Mouse (Mus musculus) forelimb bud, embryonic 11.5 days (tissue): Measurements from ENCODE around the gene Gm20661.

Experiments used
- DNase-seq: peaks from one replicate; pipeline ENCODE4 v3.0.0-alpha.2; 2012; ENCODE audit warnings: low read depth, low spot score

Gene Gm20661

GRCm38 (mm10) chr9:107982681-107983346 is at the start of gene Gm20661:
Gm20661 (plus strand) TSS chr9:107983058.
- DNase-seq = peak; percentile 92

DNA sequence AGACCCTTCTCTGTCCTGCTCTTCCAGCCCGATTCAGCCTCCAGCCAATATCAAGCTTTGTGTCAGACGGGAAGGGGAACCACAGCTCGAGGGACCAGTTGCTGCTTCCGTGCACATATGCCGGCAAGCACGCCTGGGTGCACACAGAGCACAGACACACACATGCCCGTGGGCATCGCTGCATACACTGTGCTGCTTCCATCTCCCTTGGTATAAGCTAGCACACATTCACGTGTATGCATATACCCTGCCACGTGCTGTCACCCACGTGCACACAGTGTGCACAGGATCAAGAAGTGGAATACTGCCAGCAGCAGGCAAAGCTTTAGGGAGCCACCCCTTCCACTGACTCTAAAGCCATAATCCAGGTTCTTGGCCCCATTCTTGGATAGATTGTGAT is 48.7 kb upstream of the Gm20661 start:
- no peak for DNase-seq

GRCm38 (mm10) chr9:107935374-107935773 is 47.5 kb upstream of the Gm20661 start, which contains the start of gene Camkv:
Camkv (plus strand) TSS chr9:107935674.
- DNase-seq = no peak

GRCm38 (mm10) chr9:107935790-107936214 is 47.1 kb upstream of the Gm20661 start:
- DNase-seq = peak; percentile 30

- peak; percentile 24 for DNase-seq
Observed at GRCm38 (mm10) chr9:107936215-107936822, 46.5 kb upstream of the Gm20661 start.

GRCm38 (mm10) chr9:107936831-107937230 is 46.0 kb upstream of the Gm20661 start:
- DNase-seq = no peak

DNA sequence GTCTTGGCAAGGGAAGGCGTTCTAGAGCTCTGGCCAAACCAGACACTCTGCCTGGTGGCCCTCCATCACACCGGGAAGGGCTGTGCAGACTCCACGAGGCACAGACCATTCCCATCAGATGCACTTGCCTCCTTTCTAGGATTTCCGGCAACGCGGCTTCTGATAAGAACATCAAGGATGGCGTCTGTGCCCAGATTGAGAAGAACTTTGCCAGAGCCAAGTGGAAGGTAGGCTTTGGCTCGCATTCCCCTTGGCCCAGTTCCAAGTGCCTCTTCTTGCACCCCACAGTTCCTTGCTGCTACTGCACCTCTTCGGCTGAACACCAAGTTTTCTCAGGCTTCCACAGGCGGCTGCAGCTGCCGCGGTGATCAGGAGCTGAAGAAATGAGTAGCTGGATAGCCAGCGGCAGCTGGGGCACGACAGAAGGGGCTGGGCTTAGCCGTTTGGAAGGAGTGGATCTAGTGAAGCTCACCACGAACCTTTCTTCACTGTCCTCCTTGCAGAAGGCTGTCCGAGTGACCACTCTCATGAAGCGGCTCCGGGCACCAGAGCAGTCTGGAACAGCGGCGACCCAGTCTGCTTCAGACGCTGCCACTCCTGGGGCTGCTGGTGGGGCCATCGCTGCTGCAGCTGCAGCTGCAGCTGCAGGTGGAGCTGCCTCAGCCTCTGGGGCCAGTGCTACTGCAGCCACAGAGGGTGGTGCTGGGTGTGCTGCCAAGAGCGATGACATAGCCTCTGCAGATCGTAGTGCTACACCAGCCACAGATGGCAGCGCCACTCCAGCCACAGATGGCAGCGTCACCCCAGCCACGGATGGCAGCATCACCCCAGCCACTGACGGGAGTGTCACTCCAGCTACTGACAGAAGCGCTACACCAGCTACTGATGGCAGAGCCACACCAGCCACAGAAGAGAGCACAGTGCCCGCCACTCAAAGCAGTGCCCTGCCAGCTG is 35.3 kb upstream of the Gm20661 start:
- DNase-seq = no peak

DNA sequence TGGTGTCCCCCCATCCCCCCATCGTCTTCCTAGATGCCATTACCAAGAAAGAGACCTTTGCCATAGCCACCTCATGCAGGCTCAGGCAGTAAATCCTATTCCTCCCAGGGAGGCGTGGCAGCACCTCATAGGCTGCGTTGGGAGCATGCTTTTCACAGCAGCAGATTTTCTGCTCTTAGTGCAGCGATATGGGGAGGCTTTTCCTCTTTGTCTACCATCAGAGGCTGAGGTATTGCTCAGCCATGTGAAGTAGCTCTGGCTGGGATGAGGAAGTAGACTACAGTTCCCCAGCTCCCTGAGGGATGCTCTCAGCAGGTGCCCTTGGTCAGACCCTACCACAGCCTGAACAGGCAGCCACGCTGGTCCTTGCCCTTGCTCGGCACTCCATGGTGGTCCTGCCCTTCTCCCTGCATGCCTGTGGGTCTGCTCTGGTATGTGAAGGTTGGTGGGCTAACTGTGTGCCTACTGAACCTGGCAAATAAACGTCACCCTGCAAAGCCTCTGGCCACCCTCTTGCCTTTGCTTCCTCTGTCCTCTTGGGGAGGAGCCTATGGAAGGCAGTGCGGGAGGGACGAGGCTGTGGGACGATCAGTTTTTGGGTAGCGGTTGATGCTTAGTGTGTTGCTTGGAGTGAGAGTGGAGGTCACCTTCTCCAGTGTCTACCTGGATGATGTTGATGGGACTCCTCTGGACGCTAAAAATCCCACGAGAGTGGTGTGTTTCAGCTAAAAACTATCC is 33.5 kb upstream of the Gm20661 start:
- DNase-seq = no peak

- DNase-seq = no peak
Observed at GRCm38 (mm10) chr9:107949922-107950235, 33.0 kb upstream of the Gm20661 start, which contains the start of gene Traip. Traip (plus strand) TSS chr9:107950136.

GRCm38 (mm10) chr9:107950460-107951355 is 32.1 kb upstream of the Gm20661 start:
- peak; percentile 89 for DNase-seq

DNA sequence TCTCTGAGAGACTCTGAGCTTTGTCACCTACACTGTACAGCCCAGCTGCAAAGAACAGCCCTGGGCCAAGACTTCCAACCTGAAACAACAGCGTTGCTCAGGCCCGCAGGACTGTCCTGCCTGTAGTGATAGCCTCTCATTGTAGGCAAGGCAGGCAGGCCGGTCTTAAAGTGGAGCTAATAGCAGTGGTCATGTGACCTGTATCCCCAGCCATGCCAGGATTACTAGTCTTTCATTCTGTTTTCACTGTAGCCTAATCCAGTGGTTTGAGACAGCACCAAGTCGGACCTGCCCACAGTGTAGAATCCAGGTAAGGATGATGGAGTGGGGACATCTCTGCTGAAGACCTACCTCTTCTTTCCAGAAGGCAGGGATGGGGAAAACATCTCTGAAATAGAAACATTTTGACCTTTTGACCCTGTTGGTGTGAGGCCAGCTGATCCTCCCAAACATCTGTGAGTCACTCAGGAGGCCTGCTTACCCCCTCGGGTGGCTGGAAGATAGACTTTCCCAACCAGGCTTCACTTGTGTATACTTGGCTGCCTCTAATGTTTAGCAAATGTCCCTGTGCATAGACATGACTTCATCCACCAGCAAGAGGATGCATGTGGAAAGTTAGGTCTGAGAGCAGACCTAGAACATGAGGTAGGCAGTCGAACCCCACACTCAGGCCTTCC is 27.1 kb upstream of the Gm20661 start:
- DNase-seq = no peak

DNA sequence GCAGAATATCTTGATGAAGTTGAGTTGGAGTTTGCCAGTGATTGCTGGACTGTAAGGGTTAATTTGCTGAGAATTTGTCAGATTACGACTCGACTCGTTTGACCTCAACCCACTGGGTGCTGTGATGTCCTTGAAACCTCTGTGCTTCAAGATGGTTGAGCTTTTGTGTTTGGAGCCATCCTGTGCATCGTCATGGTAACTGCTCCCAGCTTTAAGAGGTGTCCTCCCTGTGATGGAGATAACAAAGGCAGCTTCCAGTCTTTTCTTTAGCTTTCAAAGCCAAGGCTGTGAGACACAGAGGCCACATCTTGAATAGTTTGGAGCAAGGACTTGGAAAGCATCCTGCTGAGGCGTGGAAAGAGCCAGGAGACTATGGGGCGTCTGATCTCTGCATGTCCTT is 25.7 kb upstream of the Gm20661 start:
- no peak for DNase-seq

- no peak for DNase-seq
Observed at GRCm38 (mm10) chr9:107959896-107960295, 23.0 kb upstream of the Gm20661 start.

GRCm38 (mm10) chr9:107960928-107961327 is 21.9 kb upstream of the Gm20661 start:
- DNase-seq = no peak

GRCm38 (mm10) chr9:107961351-107961762 is 21.5 kb upstream of the Gm20661 start:
- no peak for DNase-seq

DNA sequence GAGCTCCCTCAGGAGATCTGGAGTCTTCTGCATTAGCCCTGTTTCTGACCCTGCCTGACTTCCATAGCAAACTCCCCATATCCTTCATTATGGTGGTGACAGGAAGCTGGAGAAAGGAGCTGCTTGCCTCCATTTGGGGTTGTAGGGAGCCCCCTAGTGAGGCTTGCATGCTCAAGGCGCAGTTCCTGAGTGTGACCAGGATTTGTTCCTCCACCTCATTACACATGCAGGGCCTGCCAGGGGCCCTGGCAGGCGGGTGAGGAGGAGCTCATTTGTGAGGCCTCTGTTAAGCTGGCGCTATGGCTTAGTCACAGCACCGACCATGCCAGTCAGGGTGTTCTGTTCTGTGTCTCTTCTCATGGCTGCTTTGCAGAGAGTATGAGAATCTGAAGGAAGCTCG is 21.0 kb upstream of the Gm20661 start:
- no peak for DNase-seq

- DNase-seq = no peak
Observed at GRCm38 (mm10) chr9:107962916-107963315, 19.9 kb upstream of the Gm20661 start.

- DNase-seq = peak; percentile 86
Observed at GRCm38 (mm10) chr9:107963700-107964099, 19.2 kb upstream of the Gm20661 start.

- no peak for DNase-seq
Observed at GRCm38 (mm10) chr9:107964681-107965080, 18.2 kb upstream of the Gm20661 start.

DNA sequence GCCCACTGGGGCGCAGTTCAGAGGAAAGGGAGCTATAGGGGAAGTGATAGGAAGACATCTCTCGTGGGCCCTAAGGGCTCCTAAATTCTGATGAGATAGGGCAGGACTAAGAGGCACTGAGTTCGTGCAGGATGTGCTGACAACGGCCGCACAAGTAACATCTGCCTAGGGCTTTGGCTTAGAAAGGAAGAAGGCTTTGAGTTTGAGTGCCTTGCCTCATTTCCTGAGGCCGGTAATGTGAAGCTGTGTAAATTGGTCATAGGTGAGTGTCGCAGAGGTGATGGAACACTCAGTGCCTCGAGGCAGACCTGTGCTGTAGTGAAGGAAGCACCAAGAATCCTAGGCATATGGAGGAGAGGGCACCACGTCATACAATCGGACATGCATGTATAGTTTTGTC is 16.2 kb upstream of the Gm20661 start:
- DNase-seq = no peak
